Mouse (Mus musculus) gastrocnemius, adult 18-20 months (tissue): Measurements from ENCODE around the gene Trim63. TPM values are rescaled to one million over a fixed set of nuclear protein-coding genes. Genes with fewer than 3 reads are reported as not detected.
A peak's percentile ranks its signal among the peaks of the same experiment; 100 is the strongest.
"Not testable (repeated sequence)": the region's sequence is repeated elsewhere in the genome, so short reads cannot be mapped to it uniquely, and the experiment has no call there.

Experiments used
- DNase-seq: peaks from one replicate; pipeline ENCODE4 v3.0.0; 2021; ENCODE audit warnings: low spot score
- long read RNA-seq, 2 experiments: library from polyadenylated mRNA; stranded (forward); transcript quantifications; one replicate each; pipeline ENCODE4 v2.0.0; 2021
- total RNA-seq, 2 experiments: library from RNA; stranded (reverse); gene quantifications; 2 replicates each; pipeline ENCODE4 v1.2.3; 2021

Gene Trim63
- total RNA-seq, result 100 to 1,000 TPM; 322 to 461 TPM
- long read RNA-seq, experiment 1, transcript Trim63-202 (9 exons, 1,886 nt), result major isoform, 542 of 613 reads
- long read RNA-seq, experiment 1, partial matches to known transcripts, result 20 of 613 reads
- long read RNA-seq, experiment 1, other reads (novel, unspliced or antisense), result 50 of 613 reads
- long read RNA-seq, experiment 2, transcript Trim63-202 (9 exons, 1,886 nt), result major isoform, 419 of 512 reads
- long read RNA-seq, experiment 2, partial matches to known transcripts, result 23 of 512 reads
- long read RNA-seq, experiment 2, other reads (novel, unspliced or antisense), result 70 of 512 reads

DNA sequence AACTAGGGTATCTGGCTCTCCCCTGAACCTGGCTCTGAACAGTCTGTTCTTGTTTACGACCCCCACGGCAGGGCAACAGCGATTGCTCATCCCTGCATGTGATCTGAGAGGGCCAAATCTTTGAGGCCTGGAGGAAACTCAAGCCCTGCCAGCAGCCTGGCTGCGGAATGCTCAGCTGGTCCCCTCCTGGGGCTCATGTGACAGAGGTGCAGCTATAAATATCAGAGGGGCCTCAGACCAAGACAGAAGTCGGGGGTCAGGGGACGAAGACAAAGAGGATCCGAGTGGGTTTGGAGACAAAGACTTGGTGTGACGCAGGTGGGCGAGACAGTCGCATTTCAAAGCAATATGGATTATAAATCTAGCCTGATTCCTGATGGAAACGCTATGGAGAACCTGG is at the start of gene Trim63:
Trim63 (plus strand) TSS at position 245 of the 400 bp plus-strand sequence.
- peak; percentile 89 for DNase-seq

- DNase-seq, result no peak
Observed at GRCm38 (mm10) chr4:134265860-134266585, 48.9 kb upstream of the Trim63 start.

- no peak for DNase-seq
Observed at GRCm38 (mm10) chr4:134268102-134268655, 46.7 kb upstream of the Trim63 start.

DNA sequence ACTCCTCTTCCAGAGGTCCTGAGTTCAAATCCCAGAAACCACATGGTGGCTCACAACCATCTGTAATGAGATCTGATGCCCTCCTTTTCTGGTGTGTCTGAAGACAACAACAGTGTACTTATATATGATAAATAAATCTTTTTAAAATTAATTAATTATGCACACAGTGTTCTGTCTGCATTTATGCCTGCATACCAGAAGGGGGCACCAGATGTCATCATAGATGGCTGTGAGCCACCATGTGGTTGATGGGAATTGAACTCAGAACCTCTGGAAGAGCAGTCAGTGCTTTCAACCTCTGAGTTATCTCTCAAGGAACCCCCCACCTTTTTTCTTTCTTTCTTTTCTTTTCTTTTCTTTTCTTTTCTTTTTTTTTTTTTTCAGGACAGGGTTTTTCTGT is 45.3 kb upstream of the Trim63 start:
- DNase-seq, result not testable (repeated sequence)

DNA sequence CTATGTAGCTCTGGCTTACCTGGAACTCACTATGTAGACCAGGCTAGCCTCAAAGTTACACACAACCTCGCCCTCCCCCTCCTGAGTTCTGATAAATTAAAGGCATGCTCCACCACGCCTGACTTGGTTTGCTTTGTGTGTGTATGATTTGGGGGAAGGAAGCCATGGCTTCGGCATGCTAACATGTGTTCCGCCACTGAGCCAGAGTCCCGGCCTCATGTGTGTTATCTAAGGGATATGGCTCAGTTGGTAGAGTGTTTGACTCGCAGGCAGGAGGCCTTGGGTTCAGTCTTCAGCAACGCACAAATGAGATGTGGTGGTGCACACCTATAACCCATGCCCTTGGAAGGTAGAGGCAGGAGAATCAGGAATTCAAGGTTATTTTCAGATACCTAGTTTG is 42.9 kb upstream of the Trim63 start:
- DNase-seq, result no peak

DNA sequence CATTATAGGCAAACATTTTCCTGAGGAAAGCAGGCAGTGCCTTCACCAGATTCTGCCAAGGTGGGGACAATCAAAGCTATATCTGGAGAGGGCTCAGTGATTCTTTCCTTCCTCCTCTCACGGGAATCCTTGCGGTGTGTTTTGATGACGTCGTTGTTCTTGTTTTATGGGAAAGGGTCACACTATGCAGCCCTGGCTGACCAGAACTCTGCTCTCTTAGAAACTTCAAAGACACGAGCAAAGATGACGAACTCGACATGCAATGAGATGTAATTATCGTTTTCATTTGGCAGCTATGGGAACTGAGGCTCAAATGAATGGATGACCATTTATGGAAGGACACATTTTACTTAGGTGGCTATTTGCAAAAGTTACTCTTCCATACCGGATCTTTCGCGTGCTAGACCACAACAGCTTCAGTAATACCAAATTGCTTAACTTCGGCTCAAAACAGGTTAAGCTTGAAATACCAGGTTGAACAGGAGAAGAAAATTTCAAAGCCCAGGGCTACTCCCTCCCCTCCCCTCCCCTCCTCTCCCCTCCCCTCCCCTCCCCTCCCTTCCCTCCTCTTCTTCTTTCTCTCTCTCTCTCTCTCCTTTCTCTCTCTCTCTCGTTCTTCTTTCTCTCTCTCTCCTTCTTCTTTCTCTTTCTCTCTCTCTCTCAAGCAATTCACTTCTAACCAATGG is 42.0 kb upstream of the Trim63 start:
- no peak for DNase-seq

- no peak for DNase-seq
Observed at GRCm38 (mm10) chr4:134273417-134274345, 41.2 kb upstream of the Trim63 start.

GRCm38 (mm10) chr4:134284942-134285341 is 30.0 kb upstream of the Trim63 start:
- no peak for DNase-seq

DNA sequence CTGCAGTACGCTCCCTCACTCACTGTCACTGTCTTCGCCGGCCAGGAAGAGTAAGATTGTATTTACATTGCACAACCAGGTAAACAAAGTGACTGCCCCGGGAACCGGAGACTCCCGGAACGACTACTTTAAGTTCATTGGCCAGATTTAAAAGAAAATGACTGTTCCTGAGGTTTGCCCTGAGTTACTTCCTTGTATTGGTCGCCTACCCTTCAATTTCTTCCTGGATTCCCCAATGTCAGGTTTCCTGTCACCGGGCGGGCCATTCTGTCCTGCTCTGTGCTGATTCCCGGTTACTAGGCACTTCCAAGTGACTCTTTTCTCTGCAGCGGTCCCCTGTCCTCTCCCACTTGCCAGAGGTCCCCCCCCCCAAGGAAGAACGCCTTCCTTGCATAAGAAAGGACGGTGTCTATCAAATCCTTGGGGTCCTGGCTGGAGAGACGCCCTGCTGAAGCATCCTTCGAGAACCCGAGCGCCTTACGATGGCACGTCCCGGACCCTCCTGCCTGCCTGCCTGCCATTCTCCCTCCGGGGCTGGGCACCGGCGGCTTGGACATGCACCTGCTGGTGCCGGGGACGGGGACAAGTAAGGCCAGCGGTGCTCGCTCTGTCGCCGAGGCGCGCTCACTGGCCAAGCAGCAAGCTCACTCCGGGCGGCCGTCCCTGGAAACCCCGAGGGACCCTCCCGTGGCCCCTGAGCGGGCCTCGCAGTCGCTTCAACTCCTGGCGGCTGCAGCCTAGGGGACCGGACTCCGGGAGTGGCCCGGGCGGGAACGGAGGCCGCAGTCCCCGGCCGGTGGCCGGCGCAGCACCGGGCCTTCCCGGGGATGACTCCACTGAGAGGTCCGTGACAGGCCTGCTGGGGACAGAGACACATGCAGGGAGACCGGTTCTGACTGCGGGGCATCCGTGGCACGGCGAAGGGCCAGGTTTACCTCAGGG is 28.4 kb upstream of the Trim63 start:
- no peak for DNase-seq

GRCm38 (mm10) chr4:134287168-134287564 is 27.8 kb upstream of the Trim63 start:
- peak; percentile 95 for DNase-seq

DNA sequence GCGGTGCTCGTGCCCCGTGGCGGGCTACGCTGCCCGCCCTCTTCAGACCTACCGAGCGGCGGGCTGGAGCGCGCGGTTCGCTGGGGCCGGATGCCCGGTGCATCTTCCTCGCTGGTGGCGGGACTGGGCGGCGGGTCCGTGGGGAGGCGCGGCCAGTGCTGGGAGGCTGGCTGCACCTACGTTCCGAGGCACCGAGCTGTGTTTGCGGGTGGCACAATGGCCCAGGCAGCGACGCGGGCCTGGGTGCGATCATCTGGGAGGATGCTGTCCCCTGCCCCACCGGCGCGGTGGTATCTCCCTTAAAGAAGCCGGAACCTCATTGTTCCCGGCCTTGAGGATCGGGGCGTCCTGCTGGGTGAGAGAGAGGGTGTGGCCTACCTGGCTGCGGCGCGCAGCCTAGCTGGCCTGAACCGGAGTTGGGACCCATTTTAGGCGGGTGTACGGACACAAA is 27.3 kb upstream of the Trim63 start, which contains the start of gene Pdik1l:
Pdik1l (minus strand) TSS at position 321 of the 451 bp plus-strand sequence.
- DNase-seq, result peak; percentile 43

- no peak for DNase-seq
Observed at GRCm38 (mm10) chr4:134288397-134289256, 26.3 kb upstream of the Trim63 start.

GRCm38 (mm10) chr4:134292067-134292466 is 22.9 kb upstream of the Trim63 start:
- peak; percentile 75 for DNase-seq

DNA sequence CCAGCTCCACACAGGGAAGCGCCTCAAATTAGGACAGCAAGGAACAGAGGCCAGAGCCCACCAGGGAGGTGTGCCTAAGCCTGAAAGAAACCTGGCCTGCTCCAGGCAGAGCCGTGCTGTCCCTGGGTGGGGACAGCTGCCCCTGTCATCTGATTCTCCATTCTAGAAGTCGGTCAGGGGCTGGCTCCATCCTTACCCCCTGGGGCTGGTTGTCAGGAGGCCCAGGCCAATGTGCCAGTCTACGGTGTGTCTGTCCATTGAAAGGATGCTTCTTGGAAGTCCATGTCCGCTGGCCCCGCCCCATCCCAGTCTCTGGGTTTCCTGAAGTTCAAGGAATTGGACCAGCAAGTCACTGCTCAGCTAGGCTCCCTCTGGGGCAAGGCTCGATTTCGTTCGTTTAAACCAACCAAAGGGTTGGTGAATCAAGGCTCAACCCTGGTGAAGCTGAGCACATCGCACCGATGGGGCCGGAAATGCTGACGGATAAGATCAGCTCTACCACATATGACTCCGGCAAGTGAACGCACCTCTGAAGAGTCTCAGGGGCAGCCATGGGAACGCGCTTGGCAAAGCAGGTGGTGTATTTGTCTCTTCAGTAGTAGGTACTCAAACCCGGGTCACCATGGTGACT is 21.7 kb upstream of the Trim63 start:
- DNase-seq, result no peak

GRCm38 (mm10) chr4:134293692-134294163 is 21.2 kb upstream of the Trim63 start:
- DNase-seq, result no peak

DNA sequence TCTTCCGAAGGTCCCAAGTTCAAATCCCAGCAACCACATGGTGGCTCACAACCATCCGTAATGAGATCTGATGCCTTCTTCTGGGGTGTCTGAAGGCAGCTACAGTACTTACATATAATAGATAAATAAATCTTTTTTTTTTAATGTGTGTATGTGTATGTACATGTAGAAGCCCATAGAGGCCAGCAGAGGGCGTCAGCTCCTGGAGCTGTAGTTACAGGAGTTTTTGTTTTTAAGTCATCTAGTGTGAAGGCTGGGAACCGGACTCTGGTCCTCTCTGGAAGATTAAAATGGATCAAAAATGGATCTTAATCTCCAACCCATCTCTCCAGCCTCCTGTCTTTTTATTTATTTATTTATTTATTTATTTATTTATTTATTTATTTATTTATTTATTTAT is 18.8 kb upstream of the Trim63 start:
- DNase-seq, result not testable (repeated sequence)

DNA sequence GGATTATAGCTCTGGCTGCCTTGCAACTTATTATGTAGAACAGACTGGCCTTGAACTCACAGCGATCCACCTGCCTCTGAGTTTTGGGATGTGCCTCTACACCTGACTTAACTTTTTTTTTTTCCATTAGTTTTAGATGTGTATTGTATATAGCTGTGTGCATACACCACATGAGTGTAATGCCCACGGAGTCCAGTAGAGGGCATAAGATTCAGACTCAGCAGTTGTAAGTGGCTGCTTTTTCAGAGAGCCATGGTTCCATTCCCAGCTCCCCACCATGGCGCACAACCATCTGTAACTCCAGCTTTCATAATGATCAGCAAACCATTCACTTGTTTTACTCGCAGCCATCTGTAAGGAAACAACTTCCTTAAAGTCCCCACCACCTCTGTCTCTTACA is 18.4 kb upstream of the Trim63 start:
- no peak for DNase-seq

DNA sequence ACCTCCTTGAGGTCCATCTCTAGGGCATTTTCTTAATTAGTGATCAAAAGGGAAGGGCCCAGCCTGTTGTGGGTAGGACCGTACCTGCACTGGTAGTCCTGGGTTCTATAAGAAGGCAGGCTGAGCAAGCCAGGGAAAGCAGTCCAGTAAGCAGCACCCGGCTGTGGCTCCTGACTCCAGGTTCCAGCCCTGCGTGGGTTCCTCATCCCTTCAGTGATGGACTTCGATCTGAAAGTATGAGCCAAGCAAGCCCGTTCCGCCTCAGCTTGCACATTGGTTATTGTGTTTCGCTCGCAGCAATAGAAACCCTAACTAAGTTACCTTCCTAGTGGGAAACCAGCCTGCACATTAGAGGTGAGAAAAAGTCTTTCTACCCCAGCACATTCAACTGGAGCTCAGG is 17.6 kb upstream of the Trim63 start:
- DNase-seq, result no peak
